Mouse (Mus musculus) cerebral cortex, adult 2 months (tissue): ENCODE measurements around the gene Gm40193.

Experiments
- WGBS: fragments of 180-500 bp; shearing (Covaris S2); methylation state at CpG from one replicate; pipeline ENCODE4 v1.1.7; 2018; 5-methylcytosine and 5-hydroxymethylcytosine counted together

Gm40193 gene

GRCm38 (mm10) chr11:70540928-70541327 is 8.2 kb upstream of the Gm40193 start:
- 92% methylated on average over 7 of the region's 7 CpGs for WGBS

GRCm38 (mm10) chr11:70539877-70540587 is 7.3 kb upstream of the Gm40193 start, which contains the start of gene Pld2:
Pld2 (plus strand) TSS chr11:70540064.
- under 1% methylated on average over 64 of the region's 65 CpGs for WGBS

GRCm38 (mm10) chr11:70539423-70539822 is 6.7 kb upstream of the Gm40193 start:
- WGBS, result 9% methylated on average over 9 of the region's 9 CpGs

- 79% methylated on average over 2 of the region's 2 CpGs for WGBS
These were observed 1.7 kb downstream of the Gm40193 start for GRCm38 (mm10) chr11:70531065-70531464.

- 83% methylated on average over 7 of the region's 7 CpGs for WGBS
These were observed 4.1 kb downstream of the Gm40193 start for GRCm38 (mm10) chr11:70528610-70529009.

GRCm38 (mm10) chr11:70526211-70526610 is 6.5 kb downstream of the Gm40193 start:
- WGBS, result 86% methylated on average over 12 of the region's 12 CpGs

GRCm38 (mm10) chr11:70525726-70526125 is 7.0 kb downstream of the Gm40193 start:
- under 1% methylated on average over 12 of the region's 12 CpGs for WGBS

GRCm38 (mm10) chr11:70525184-70525678 is 7.5 kb downstream of the Gm40193 start, which contains the start of gene Psmb6:
Psmb6 (plus strand) TSS chr11:70525367.
- WGBS, result under 1% methylated on average over 25 of the region's 26 CpGs

GRCm38 (mm10) chr11:70524782-70525181 is 8.0 kb downstream of the Gm40193 start:
- 3% methylated on average over 8 of the region's 8 CpGs for WGBS

GRCm38 (mm10) chr11:70523306-70523989 is 9.3 kb downstream of the Gm40193 start:
- WGBS, result 88% methylated on average over 8 of the region's 8 CpGs

GRCm38 (mm10) chr11:70520178-70520769 is 12.5 kb downstream of the Gm40193 start:
- 28% methylated on average over 41 of the region's 41 CpGs for WGBS

GRCm38 (mm10) chr11:70518923-70519322 is 13.8 kb downstream of the Gm40193 start, which contains the start of gene Gltpd2:
Gltpd2 (plus strand) TSS chr11:70519196.
- 87% methylated on average over 10 of the region's 10 CpGs for WGBS

- WGBS, result 87% methylated on average over 1 of the region's 1 CpGs
These were observed 14.3 kb downstream of the Gm40193 start for GRCm38 (mm10) chr11:70518436-70518835.

GRCm38 (mm10) chr11:70516352-70516751 is 16.4 kb downstream of the Gm40193 start:
- 18% methylated on average over 2 of the region's 2 CpGs for WGBS

GRCm38 (mm10) chr11:70514288-70514687 is 18.5 kb downstream of the Gm40193 start, which contains the start of gene Vmo1:
Vmo1 (minus strand) TSS chr11:70514616.
- 93% methylated on average over 7 of the region's 7 CpGs for WGBS

- WGBS, result 60% methylated on average over 11 of the region's 11 CpGs
These were observed 19.2 kb downstream of the Gm40193 start for GRCm38 (mm10) chr11:70513520-70513919.

- 83% methylated on average over 7 of the region's 7 CpGs for WGBS
These were observed 19.9 kb downstream of the Gm40193 start for GRCm38 (mm10) chr11:70512709-70513342.

GRCm38 (mm10) chr11:70511825-70512224 is 20.9 kb downstream of the Gm40193 start:
- WGBS, result 93% methylated on average over 7 of the region's 7 CpGs

GRCm38 (mm10) chr11:70511242-70511641 is 21.5 kb downstream of the Gm40193 start:
- WGBS, result 93% methylated on average over 2 of the region's 2 CpGs

- WGBS, result 10% methylated on average over 19 of the region's 19 CpGs
These were observed 22.8 kb downstream of the Gm40193 start for GRCm38 (mm10) chr11:70509753-70510564.

- WGBS, result 77% methylated on average over 7 of the region's 7 CpGs
These were observed 25.7 kb downstream of the Gm40193 start for GRCm38 (mm10) chr11:70506962-70507515.
